Mouse (Mus musculus) brain, embryonic 14.5 days (tissue): ENCODE results near the gene Neurl2.

Experiments used
- CTCF ChIP-seq: fragments of 200-500 bp; IDR thresholded peaks from 2 replicates; pipeline ENCODE4 v1.5.1; 2012; ENCODE audit warnings: inconsistent platforms, mild to moderate bottlenecking, moderate library complexity, borderline replicate concordance; ENCODE audit not compliant: insufficient read depth, insufficient read length; ENCODE audit errors: extremely low read depth
- POLR2A ChIP-seq: fragments of 200-500 bp; IDR thresholded peaks from 2 replicates; pipeline ENCODE4 v1.6.1; 2012; ENCODE audit warnings: mild to moderate bottlenecking, inconsistent platforms, borderline replicate concordance; ENCODE audit not compliant: poor library complexity, insufficient read depth, insufficient read length, severe bottlenecking; ENCODE audit errors: extremely low read depth

- no peak for TF ChIP-seq CTCF
- TF ChIP-seq POLR2A: no peak
Measured at GRCm38 (mm10) chr2:164787032-164787431, 46.2 kb downstream of the Neurl2 start.
